16 mouse cellular contexts compared by ENCODE assay signal in genomic region chr6:51851544-51851943, GRCm38 (mm10).
DNase-seq lines count a peak whose midpoint lies in the region; ATAC-seq and TF ChIP-seq lines count a peak whose summit lies in the region.
"Had no signal": no experiment of that assay in that cellular context is flagged by ENCODE, and none has a peak within 500 bp of the region (broad histone marks: within the 10 kb centered on the region; RNA-seq: fewer than 3 reads in every experiment).

No protein-coding gene starts in this region.

- ATAC-seq in midbrain, embryonic 13.5 days, result no peak
- ATAC-seq in midbrain, embryonic 11.5 days (ENCODE audit: low FRiP score), result no peak
- no peak for ATAC-seq in hindbrain, embryonic 14.5 days (ENCODE audit: low FRiP score)
- ATAC-seq: forebrain, embryonic 16.5 days; inflammation-experienced regulatory T-cells, adult 6 months had no signal

- no peak overlapping the region for H3K4me3 ChIP-seq in midbrain, embryonic 13.5 days (replicated peaks)
- no peak overlapping the region for H3K4me3 ChIP-seq in midbrain, embryonic 11.5 days (ENCODE audit: low read depth, low read length)
- H3K4me3 ChIP-seq in hindbrain, embryonic 14.5 days (replicated peaks; ENCODE audit: low read length), result no peak overlapping the region
- H3K4me3 ChIP-seq in myocyte, result no peak overlapping the region
- H3K4me3 ChIP-seq: embryonic facial prominence, embryonic 15.5 days had no signal

- 35% methylated on average over 7 of the region's 7 CpGs for WGBS in midbrain, embryonic 13.5 days
- WGBS in midbrain, embryonic 11.5 days, result 52% methylated on average over 7 of the region's 7 CpGs
- WGBS in hindbrain, embryonic 14.5 days, result 41% methylated on average over 7 of the region's 7 CpGs

- no peaks in the 10 kb centered on the region for H3K36me3 ChIP-seq in midbrain, embryonic 13.5 days
- H3K36me3 ChIP-seq in midbrain, embryonic 11.5 days (ENCODE audit: control insufficient read depth, insufficient read depth, low read length), result no peaks in the 10 kb centered on the region
- H3K36me3 ChIP-seq in hindbrain, embryonic 14.5 days (replicated peaks; ENCODE audit: control insufficient read depth, insufficient read depth), result no peaks in the 10 kb centered on the region
- no peaks in the 10 kb centered on the region for H3K36me3 ChIP-seq in myocyte (ENCODE audit: control insufficient read depth, insufficient read depth)
- H3K36me3 ChIP-seq: embryonic facial prominence, embryonic 15.5 days had no signal

- peaks cover 60% of the 10 kb centered on the region for H3K4me1 ChIP-seq in midbrain, embryonic 13.5 days (replicated peaks)
- H3K4me1 ChIP-seq in midbrain, embryonic 11.5 days (ENCODE audit: control insufficient read depth, insufficient read depth, low read length), result peaks cover 29% of the 10 kb centered on the region
- peaks cover 54% of the 10 kb centered on the region for H3K4me1 ChIP-seq in hindbrain, embryonic 14.5 days (replicated peaks; ENCODE audit: control insufficient read depth, insufficient read depth, low read length)

- DNase-seq in heart, adult 11 months, result peak; percentile 90
- DNase-seq in heart, postnatal 4 days, result no peak
- DNase-seq in midbrain, embryonic 11.5 days (ENCODE audit: low spot score, missing footprints), result no peak
- no peak for DNase-seq in hindbrain, embryonic 14.5 days (ENCODE audit: low spot score)
- no peak for DNase-seq in lung, postnatal 25 days (ENCODE audit: low spot score)
- DNase-seq in left cerebral cortex, postnatal 10 days (ENCODE audit: extremely low spot score in 1 of 2, low spot score in 2 of 2), result no peak
- DNase-seq: adrenal gland, postnatal 25 days; gastrocnemius, postnatal 25 days; lung, postnatal 4 days had no signal

- H3K4me2 ChIP-seq in midbrain, embryonic 13.5 days (replicated peaks), result no peak overlapping the region
- H3K4me2 ChIP-seq in midbrain, embryonic 11.5 days, result no peak overlapping the region
- H3K4me2 ChIP-seq in hindbrain, embryonic 14.5 days (replicated peaks), result peak overlapping the region; percentile 7; the same call in 1 of the 2 replicates
- H3K4me2 ChIP-seq in myocyte (ENCODE audit: low read depth), result peak overlapping the region; percentile 3
- H3K4me2 ChIP-seq: embryonic facial prominence, embryonic 15.5 days had no signal

- no peaks in the 10 kb centered on the region for H3K9me3 ChIP-seq in midbrain, embryonic 13.5 days
- H3K9me3 ChIP-seq in midbrain, embryonic 11.5 days (ENCODE audit: control insufficient read depth, low read length), result no peaks in the 10 kb centered on the region
- H3K9me3 ChIP-seq in hindbrain, embryonic 14.5 days (ENCODE audit: control insufficient read depth, low read length), result no peaks in the 10 kb centered on the region
- H3K9me3 ChIP-seq: embryonic facial prominence, embryonic 15.5 days; G1E had no signal

- no peak overlapping the region for H3ac ChIP-seq in myocyte (ENCODE audit: control insufficient read depth, insufficient read length)

- no peak for TF ChIP-seq POLR2A in myocyte (IDR thresholded peaks at IDR 0.05; ENCODE audit: insufficient read length, low read depth)

- H3K9ac ChIP-seq in midbrain, embryonic 13.5 days (replicated peaks), result no peak overlapping the region
- H3K9ac ChIP-seq in midbrain, embryonic 11.5 days (ENCODE audit: low read length), result no peak overlapping the region
- peak overlapping the region; percentile 67 for H3K9ac ChIP-seq in hindbrain, embryonic 14.5 days
- H3K9ac ChIP-seq: embryonic facial prominence, embryonic 15.5 days had no signal

- intact Hi-C loops in left cerebral cortex, postnatal 10 days (cut with DNase I), result loop anchor here (2.0 to 10.0 kb wide), 2 partner anchors 259 to 377 kb away; partner anchors contain the start of gene Cbx3

- no peaks in the 10 kb centered on the region for H3K79me2 ChIP-seq in myocyte (ENCODE audit: control insufficient read depth, insufficient read depth)

- H3K27me3 ChIP-seq in midbrain, embryonic 13.5 days, result peaks cover 9% of the 10 kb centered on the region; the same call in 1 of the 2 replicates
- H3K27me3 ChIP-seq in midbrain, embryonic 11.5 days (ENCODE audit: control insufficient read depth, insufficient read depth, low read length), result no peaks in the 10 kb centered on the region; the same call in 1 of the 2 replicates
- H3K27me3 ChIP-seq in hindbrain, embryonic 14.5 days (ENCODE audit: control insufficient read depth, insufficient read depth, low read length), result no peaks in the 10 kb centered on the region
- no peaks in the 10 kb centered on the region for H3K27me3 ChIP-seq in myocyte (ENCODE audit: control insufficient read depth, insufficient read depth, insufficient read length)

- H3K27ac ChIP-seq in midbrain, embryonic 13.5 days, result peak overlapping the region; percentile 97
- no peak overlapping the region for H3K27ac ChIP-seq in midbrain, embryonic 11.5 days (ENCODE audit: low read depth, low read length)
- peak overlapping the region; percentile 99 for H3K27ac ChIP-seq in hindbrain, embryonic 14.5 days
- H3K27ac ChIP-seq: embryonic facial prominence, embryonic 15.5 days; kidney, postnatal 0 days had no signal

TF ChIP-seq in myocyte, 11 proteins besides CTCF, POLR2A, EP300 and RAD21:
- TF ChIP-seq MAX (IDR thresholded peaks at IDR 0.05; ENCODE audit: low read depth) (no peak), TCF3 (IDR thresholded peaks at IDR 0.05; ENCODE audit: insufficient read length, low read depth) (no peak), MYOD1 (IDR thresholded peaks at IDR 0.05; ENCODE audit: control insufficient read depth in 1 of 3, insufficient read length in 2 of 3, low read depth in 2 of 3) (no peak), SRF (IDR thresholded peaks at IDR 0.05; ENCODE audit: control insufficient read depth, insufficient read length, low read depth) (no peak), REST (IDR thresholded peaks at IDR 0.05; ENCODE audit: insufficient read depth, insufficient read length) (no peak), USF1 (IDR thresholded peaks at IDR 0.05; ENCODE audit: low read depth) (no peak), E2F4 (IDR thresholded peaks at IDR 0.05; ENCODE audit: insufficient read depth) (no peak), POLR2AphosphoS2 (IDR thresholded peaks at IDR 0.05; ENCODE audit: insufficient read length, low read depth) (no peak), TCF12 (IDR thresholded peaks at IDR 0.05; ENCODE audit: insufficient read depth, poor library complexity, severe bottlenecking) (no peak), MYOG (IDR thresholded peaks at IDR 0.05; ENCODE audit: control insufficient read depth in 1 of 3, insufficient read depth in 1 of 3, insufficient read length in 2 of 3, low read depth in 2 of 3) (no peak), CEBPB (IDR thresholded peaks at IDR 0.05; ENCODE audit: insufficient read depth, poor library complexity, severe bottlenecking) (no peak)
TF ChIP-seq in myocyte: peak in this region for 0.

Comparison
In these comparisons a context has a peak if more than half of its experiments do, and no peak if none do; other contexts are left out.
1. H3K4me2 ChIP-seq: peak in hindbrain, embryonic 14.5 days (single experiment) and myocyte (single experiment); none in midbrain, embryonic 13.5 days (single experiment) and midbrain, embryonic 11.5 days (single experiment).